Mouse (Mus musculus) MEL (cell line): ENCODE measurements around the gene Hnrnpf. TPM values are rescaled to one million over a fixed set of nuclear protein-coding genes. Genes with fewer than 3 reads are reported as not detected.

Experiments
- DNase-seq: peaks from one replicate; pipeline ENCODE4 v3.0.0; 2011; ENCODE audit warnings: low read depth, low spot score
- H3K27ac ChIP-seq: 2 replicates; pipeline ENCODE4 v1.5.1; 2012; ENCODE audit warnings: low read depth, mild to moderate bottlenecking, control low read depth, low read length, moderate library complexity; ENCODE audit not compliant: control insufficient read depth
- H3K27me3 ChIP-seq, 2 experiments: fragments of 150-350 bp in 1 of 2; sonication (generic) in 1 of 2; 2 replicates each; pipeline ENCODE4 v1.6.1; 2012; ENCODE audit warnings: low read length in 2 of 2, mild to moderate bottlenecking in 2 of 2, improper control_type of control experiment in 1 of 2, moderate library complexity in 1 of 2; ENCODE audit not compliant: insufficient read depth in 2 of 2, control insufficient read depth in 1 of 2
- H3K36me3 ChIP-seq, 2 experiments: 2 replicates each; pipeline ENCODE4 v1.6.1; 2012 to 2014; ENCODE audit warnings: low read length in 2 of 2, improper control_type of control experiment in 1 of 2, inconsistent platforms in 1 of 2, mild to moderate bottlenecking in 1 of 2; ENCODE audit not compliant: insufficient read depth in 2 of 2, control insufficient read depth in 1 of 2
- H3K4me1 ChIP-seq, 2 experiments: fragments of 150-350 bp in 1 of 2; sonication (generic) in 1 of 2; 2 replicates each; pipeline ENCODE4 v1.6.1; 2012; ENCODE audit warnings: low read length in 2 of 2, improper control_type of control experiment in 1 of 2, mild to moderate bottlenecking in 1 of 2; ENCODE audit not compliant: insufficient read depth in 2 of 2, control insufficient read depth in 1 of 2
- H3K4me3 ChIP-seq, 2 experiments: fragments of 150-350 bp in 1 of 2; sonication (generic) in 1 of 2; 2 replicates each; pipeline ENCODE4 v1.5.1; 2012; ENCODE audit warnings: low read depth in 2 of 2, low read length in 2 of 2, mild to moderate bottlenecking in 2 of 2, moderate library complexity in 2 of 2, control low read depth in 1 of 2, improper control_type of control experiment in 1 of 2; ENCODE audit not compliant: control insufficient read depth in 1 of 2, insufficient read depth in 1 of 2
- H3K79me2 ChIP-seq: 2 replicates; pipeline ENCODE4 v1.6.1; 2012; ENCODE audit warnings: mild to moderate bottlenecking, low read length, moderate library complexity; ENCODE audit not compliant: control insufficient read depth, poor library complexity, insufficient read depth
- H3K9ac ChIP-seq: 2 replicates; pipeline ENCODE4 v1.6.1; 2012; ENCODE audit warnings: low read depth, mild to moderate bottlenecking, control low read depth, low read length, moderate library complexity; ENCODE audit not compliant: control insufficient read depth, poor library complexity, severe bottlenecking
- H3K9me3 ChIP-seq: fragments of 150-350 bp; sonication (generic); replicated peaks from 2 replicates; pipeline ENCODE4 v1.6.1; 2012; ENCODE audit warnings: mild to moderate bottlenecking, low read length, improper control_type of control experiment, moderate library complexity; ENCODE audit not compliant: insufficient read depth
- CHD2 ChIP-seq: IDR thresholded peaks from 2 replicates; pipeline ENCODE4 v1.6.1; 2011; ENCODE audit warnings: low read length, improper control_type of control experiment
- CTCF ChIP-seq, 3 experiments: IDR thresholded peaks in 2 of 3; conservative IDR thresholded peaks in 1 of 3; 2 replicates each; pipeline ENCODE4 v1.5.1; 2011 to 2012; ENCODE audit warnings: low read length in 3 of 3, low read depth in 2 of 3, mild to moderate bottlenecking in 2 of 3, improper control_type of control experiment in 1 of 3, inconsistent platforms in 1 of 3, mixed read lengths in 1 of 3, moderate library complexity in 1 of 3; ENCODE audit not compliant: control insufficient read depth in 1 of 3, insufficient read depth in 1 of 3, poor library complexity in 1 of 3, severe bottlenecking in 1 of 3
- ELF1 ChIP-seq: IDR thresholded peaks from 2 replicates; pipeline ENCODE4 v1.6.1; 2014; ENCODE audit warnings: low read depth, mild to moderate bottlenecking, inconsistent platforms, low read length, improper control_type of control experiment, moderate library complexity
- EP300 ChIP-seq, 2 experiments: IDR thresholded peaks; 2 replicates each; pipeline ENCODE4 v1.6.1; 2011; ENCODE audit warnings: improper control_type of control experiment in 2 of 2, low read length in 2 of 2, low read depth in 1 of 2, mild to moderate bottlenecking in 1 of 2
- GATA1 ChIP-seq: IDR thresholded peaks from 2 replicates; pipeline ENCODE4 v1.6.1; 2011; ENCODE audit warnings: low read depth, low read length, improper control_type of control experiment
- HCFC1 ChIP-seq: IDR thresholded peaks from 2 replicates; pipeline ENCODE4 v1.6.1; 2012; ENCODE audit warnings: low read depth, mild to moderate bottlenecking, inconsistent platforms, low read length, improper control_type of control experiment, moderate library complexity
- MAFK ChIP-seq: IDR thresholded peaks from 2 replicates; pipeline ENCODE4 v1.6.1; 2011; ENCODE audit warnings: low read depth, mild to moderate bottlenecking, low read length, improper control_type of control experiment, borderline replicate concordance
- MAZ ChIP-seq: IDR thresholded peaks from 2 replicates; pipeline ENCODE4 v1.6.1; 2012; ENCODE audit warnings: low read depth, mild to moderate bottlenecking, inconsistent platforms, low read length, improper control_type of control experiment
- MEF2A ChIP-seq: IDR thresholded peaks from 2 replicates; pipeline ENCODE4 v1.6.1; 2014; ENCODE audit warnings: low read depth, mild to moderate bottlenecking, inconsistent platforms, low read length, improper control_type of control experiment; ENCODE audit not compliant: poor library complexity, insufficient replicate concordance, severe bottlenecking; ENCODE audit errors: extremely low read depth
- MXI1 ChIP-seq: IDR thresholded peaks from 2 replicates; pipeline ENCODE4 v1.6.1; 2011; ENCODE audit warnings: mild to moderate bottlenecking, low read depth, low read length, improper control_type of control experiment
- MYC ChIP-seq: IDR thresholded peaks from 2 replicates; pipeline ENCODE4 v1.6.1; 2011; ENCODE audit warnings: low read depth, mild to moderate bottlenecking, low read length, improper control_type of control experiment, moderate library complexity
- NELFE ChIP-seq: IDR thresholded peaks from 2 replicates; pipeline ENCODE4 v1.6.1; 2011; ENCODE audit warnings: low read depth, low read length, improper control_type of control experiment
- NRF1 ChIP-seq: IDR thresholded peaks from 2 replicates; pipeline ENCODE4 v1.6.1; 2014; ENCODE audit warnings: low read depth, mild to moderate bottlenecking, inconsistent platforms, low read length, improper control_type of control experiment, moderate library complexity; ENCODE audit not compliant: poor library complexity, insufficient read depth, severe bottlenecking
- POLR2A ChIP-seq, 2 experiments: IDR thresholded peaks; 2 replicates each; pipeline ENCODE4 v1.6.1; 2011 to 2012; ENCODE audit warnings: low read length in 2 of 2, mild to moderate bottlenecking in 2 of 2, control low read depth in 1 of 2, improper control_type of control experiment in 1 of 2, low read depth in 1 of 2, moderate library complexity in 1 of 2; ENCODE audit not compliant: control insufficient read depth in 1 of 2, insufficient read depth in 1 of 2, poor library complexity in 1 of 2
- POLR2AphosphoS2 ChIP-seq: IDR thresholded peaks from 2 replicates; pipeline ENCODE4 v1.6.1; 2011; ENCODE audit warnings: low read length, improper control_type of control experiment
- SIN3A ChIP-seq: IDR thresholded peaks from 2 replicates; pipeline ENCODE4 v1.6.1; 2012; ENCODE audit warnings: low read length, improper control_type of control experiment, inconsistent platforms
- TBP ChIP-seq: IDR thresholded peaks from 2 replicates; pipeline ENCODE4 v1.8.0; 2011; ENCODE audit warnings: low read depth, low read length, improper control_type of control experiment
- TCF12 ChIP-seq: IDR thresholded peaks from 2 replicates; pipeline ENCODE4 v1.6.1; 2014; ENCODE audit warnings: low read depth, mild to moderate bottlenecking, inconsistent platforms, low read length, improper control_type of control experiment, moderate library complexity
- USF1 ChIP-seq: IDR thresholded peaks from 2 replicates; pipeline ENCODE4 v1.6.1; 2014; ENCODE audit warnings: low read depth, mild to moderate bottlenecking, inconsistent platforms, low read length, improper control_type of control experiment, moderate library complexity
- ZC3H11A ChIP-seq: IDR thresholded peaks from 2 replicates; pipeline ENCODE4 v1.6.1; 2012; ENCODE audit warnings: low read depth, mild to moderate bottlenecking, inconsistent platforms, low read length, improper control_type of control experiment
- ZKSCAN1 ChIP-seq: IDR thresholded peaks from 2 replicates; pipeline ENCODE4 v1.6.1; 2012; ENCODE audit warnings: low read depth, mild to moderate bottlenecking, inconsistent platforms, low read length, improper control_type of control experiment, moderate library complexity
- ZMIZ1 ChIP-seq: IDR thresholded peaks from 2 replicates; pipeline ENCODE4 v1.6.1; 2012; ENCODE audit warnings: low read depth, mild to moderate bottlenecking, inconsistent platforms, low read length, improper control_type of control experiment, moderate library complexity
- polyA plus RNA-seq, 2 experiments: library from polyadenylated mRNA; stranded (reverse) in 1 of 2; unstranded in 1 of 2; fragments of >175 nt in 1 of 2; fragments of >200 nt in 1 of 2; gene quantifications; 2 replicates each; pipeline versions ENCODE4 v1.2.1 to v1.2.4; 2012; ENCODE audit warnings: low replicate concordance in 2 of 2, low read depth in 1 of 2; ENCODE audit not compliant: insufficient read length in 2 of 2, insufficient read depth in 1 of 2, missing spikeins in 1 of 2
- total RNA-seq: library from RNA; depleted of rRNA; stranded (reverse); fragments of 300-350 nt; gene quantifications from 2 replicates; pipeline ENCODE4 v1.2.3, GENCODE M21; 2012

Gene Hnrnpf
- total and polyA plus RNA-seq, 3 experiments, result 722 to 2,287 (median 882) TPM

DNA sequence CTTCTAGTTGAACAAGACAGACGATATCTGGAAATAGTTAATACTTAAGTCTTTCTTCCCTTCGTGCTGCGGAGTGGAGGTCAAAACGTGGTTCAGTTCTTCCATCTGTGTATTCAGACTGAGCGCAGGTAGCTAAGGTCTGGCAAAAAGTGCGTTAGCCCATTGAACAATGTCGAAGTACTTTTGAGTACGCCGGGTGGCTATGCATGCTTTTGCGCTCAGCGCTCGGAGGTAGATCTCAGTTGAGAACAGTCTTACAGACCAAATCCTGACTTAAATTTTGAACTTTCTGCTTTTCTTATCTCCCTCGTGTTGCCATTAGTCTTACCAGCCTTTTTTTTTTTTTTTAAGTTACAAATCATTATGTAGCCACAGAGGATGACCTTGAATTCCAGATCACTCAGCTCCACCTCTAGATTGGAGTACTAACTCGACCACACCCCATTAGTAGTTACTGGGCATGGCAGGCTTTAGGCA is 8.3 kb downstream of the Hnrnpf start (continued):
- peak in 1 of 2 experiments; percentile 36; a peak in 1 of 4 replicates for TF ChIP-seq POLR2A (IDR thresholded peaks at IDR 0.05; ENCODE audit: control insufficient read depth in 1 of 2, insufficient read depth in 1 of 2, low read depth in 1 of 2, low read length in 2 of 2, poor library complexity in 1 of 2)
- no peak for TF ChIP-seq MEF2A
- TF ChIP-seq GATA1, result peak; percentile 35; the same call in 1 of the 2 replicates
- TF ChIP-seq MAZ, result no peak
- no peak for TF ChIP-seq ZKSCAN1
- TF ChIP-seq TBP, result 0 out of 2 replicates have a peak, but pooled peaks have one; percentile 39
- no peak for TF ChIP-seq MAFK
- TF ChIP-seq USF1, result no peak
- TF ChIP-seq CHD2, result no peak
- TF ChIP-seq ZC3H11A, result no peak
- peak; percentile 65; the same call in 1 of the 2 replicates for TF ChIP-seq MYC
- TF ChIP-seq EP300 (IDR thresholded peaks at IDR 0.05; ENCODE audit: low read depth in 1 of 2, low read length in 2 of 2), result no peak
- TF ChIP-seq NELFE, result no peak
- TF ChIP-seq CTCF (IDR thresholded peaks at IDR 0.05 in 2 of 3, conservative IDR thresholded peaks at IDR 0.05 in 1 of 3; ENCODE audit: control insufficient read depth in 1 of 3, insufficient read depth in 1 of 3, low read depth in 2 of 3, low read length in 3 of 3, poor library complexity in 1 of 3, severe bottlenecking in 1 of 3), result no peak
- no peak for TF ChIP-seq POLR2AphosphoS2

GRCm38 (mm10) chr6:117910120-117910661 is 10.1 kb downstream of the Hnrnpf start:
- Histone ChIP-seq H3K4me1 (peaks cover 16 to 17% of the 10 kb centered on the region in 2 experiments), H3K27ac (no peak overlapping the region)
- TF ChIP-seq NRF1, result no peak
- 0 out of 2 replicates have a peak, but pooled peaks have one; percentile 59 for TF ChIP-seq MYC
- TF ChIP-seq ELF1, result no peak
- no peak for TF ChIP-seq TCF12
- no peak for TF ChIP-seq HCFC1
- no peak for TF ChIP-seq USF1
- no peak; a peak in 1 of 4 replicates for TF ChIP-seq POLR2A (IDR thresholded peaks at IDR 0.05; ENCODE audit: control insufficient read depth in 1 of 2, insufficient read depth in 1 of 2, low read depth in 1 of 2, low read length in 2 of 2, poor library complexity in 1 of 2)
- peak; percentile 70 for TF ChIP-seq MXI1
- TF ChIP-seq TBP, result no peak
- no peak for TF ChIP-seq MEF2A
- no peak for TF ChIP-seq ZMIZ1
- TF ChIP-seq SIN3A, result peak; percentile 28; the same call in 1 of the 2 replicates
- no peak for TF ChIP-seq ZC3H11A
- no peak for TF ChIP-seq CHD2

More at GRCm38 (mm10) chr6:117910120-117910661, 10.1 kb downstream of the Hnrnpf start:
- Histone ChIP-seq H3K9ac (peak overlapping the region; percentile 92), H3K79me2 (peaks cover 91% of the 10 kb centered on the region), H3K36me3 (peaks cover 26 to 44% of the 10 kb centered on the region in 2 experiments), H3K27me3 (no peaks in the 10 kb centered on the region), H3K4me3 (peak overlapping the region; percentile 97 to 99), H3K9me3 (no peaks in the 10 kb centered on the region)
- no peak for DNase-seq
